Mouse (Mus musculus) lung, postnatal 0 days (tissue): ENCODE results near the gene Ost4.

Experiments
- CTCF ChIP-seq: IDR thresholded peaks from 2 replicates; pipeline ENCODE4 v1.5.1; 2016; ENCODE audit warnings: antibody characterized with exemption, mild to moderate bottlenecking
- EP300 ChIP-seq: IDR thresholded peaks from 2 replicates; pipeline ENCODE4 v1.6.1; 2016; ENCODE audit warnings: antibody characterized with exemption, mild to moderate bottlenecking, control low read depth

GRCm38 (mm10) chr5:30916841-30917240 lies 9.3 kb upstream of the Ost4 start:
- no peak for TF ChIP-seq CTCF
- no peak for TF ChIP-seq EP300
